Mouse (Mus musculus) retina, postnatal 1 day (tissue): Measurements from ENCODE around the gene Zfp790.

Source experiments
- DNase-seq: peaks from one replicate; pipeline ENCODE4 v3.0.0-alpha.2; 2012

The Zfp790 gene

DNA sequence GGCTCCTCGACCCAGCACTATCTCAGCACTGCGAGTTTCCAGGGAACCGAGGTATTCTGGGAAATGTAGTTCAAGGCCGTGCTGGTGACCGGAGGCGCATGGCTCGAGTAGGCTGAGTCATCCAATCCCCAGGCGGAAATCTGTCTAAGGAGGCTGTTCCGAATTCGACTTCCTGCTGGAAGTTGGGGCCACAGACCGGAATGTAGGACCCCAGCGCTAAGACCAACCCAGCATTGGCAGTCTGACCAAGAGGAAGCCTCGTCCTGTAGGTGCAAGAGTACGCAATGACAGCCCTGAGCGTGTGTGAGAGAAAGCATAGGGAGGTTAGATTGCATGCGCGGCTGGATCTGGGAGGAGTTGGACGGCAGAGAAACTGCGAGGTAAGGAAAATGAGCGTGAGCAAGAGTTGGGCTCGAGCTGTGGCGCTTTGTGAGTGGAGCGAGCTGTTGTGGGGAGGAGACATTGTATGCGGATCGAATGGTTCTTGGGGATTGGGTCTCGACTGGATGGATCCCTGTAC lies at the start of gene Zfp790:
Gene Zfp790 (plus strand): TSS at position 205 of the 520 bp plus-strand sequence.
- peak; percentile 97 for DNase-seq

- DNase-seq = peak; percentile 92
Observed at GRCm38 (mm10) chr7:29767058-29767686, 48.7 kb upstream of the Zfp790 start.

DNA sequence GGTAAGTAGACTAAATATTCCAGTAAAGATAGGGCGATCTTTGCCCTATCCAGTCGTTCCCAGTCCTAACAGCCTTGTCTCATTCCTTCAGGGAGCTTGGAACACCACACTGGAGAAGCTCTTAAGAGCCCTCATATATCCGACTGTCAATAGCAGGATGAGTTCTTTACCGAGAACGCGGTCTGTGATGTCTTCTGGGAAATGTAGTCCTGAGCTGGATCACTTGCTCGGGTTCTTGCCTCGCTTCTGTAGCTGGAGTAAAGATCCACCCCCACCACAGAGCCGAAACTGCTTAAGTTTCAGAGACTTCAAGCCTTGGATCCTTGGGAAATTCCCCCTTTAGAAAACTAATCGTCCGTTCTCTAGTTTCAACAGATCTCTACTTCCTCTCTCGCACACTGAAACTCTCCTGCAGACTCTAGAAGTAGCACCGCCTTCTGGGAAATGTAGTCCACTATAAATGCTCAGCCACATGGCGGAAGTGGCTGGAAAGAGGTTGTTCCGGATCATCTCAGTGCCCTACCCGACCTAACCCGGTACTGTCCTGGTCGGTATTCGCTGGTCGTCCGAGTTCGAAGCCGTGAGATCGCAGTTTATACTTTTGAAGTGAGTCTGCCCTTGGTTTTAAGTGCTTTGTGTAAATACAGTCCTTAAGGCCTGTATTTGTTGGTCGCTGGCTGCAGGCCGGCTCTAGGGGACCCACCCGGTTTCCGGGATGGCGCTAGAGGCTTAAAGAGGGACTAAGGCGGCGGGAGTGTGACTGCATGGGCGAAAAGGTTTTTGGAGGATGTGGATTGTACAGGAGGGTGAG lies 47.6 kb upstream of the Zfp790 start, which contains the start of gene Zfp84:
Gene Zfp84 (plus strand): TSS at position 463 of the 811 bp plus-strand sequence.
- peak; percentile 98 for DNase-seq

DNA sequence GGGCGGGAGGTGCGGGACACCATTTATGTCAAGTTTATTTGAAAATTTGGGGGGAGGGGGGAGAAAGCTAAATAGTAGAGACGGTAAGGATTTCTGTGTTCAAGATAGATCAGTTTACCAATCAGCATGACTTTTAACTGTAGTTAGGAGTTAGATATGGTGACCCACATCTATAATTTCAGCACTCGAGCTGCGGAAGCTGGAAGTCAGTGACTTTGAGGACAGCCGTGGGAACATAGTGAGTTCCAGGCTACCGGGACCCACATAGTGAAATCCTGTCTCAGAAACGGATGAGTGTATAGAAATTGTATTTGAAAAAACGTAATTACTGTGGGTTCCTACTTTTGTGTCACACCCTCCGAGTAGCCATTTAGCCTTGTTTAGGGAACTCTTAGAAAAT lies 46.9 kb upstream of the Zfp790 start:
- no peak for DNase-seq

DNA sequence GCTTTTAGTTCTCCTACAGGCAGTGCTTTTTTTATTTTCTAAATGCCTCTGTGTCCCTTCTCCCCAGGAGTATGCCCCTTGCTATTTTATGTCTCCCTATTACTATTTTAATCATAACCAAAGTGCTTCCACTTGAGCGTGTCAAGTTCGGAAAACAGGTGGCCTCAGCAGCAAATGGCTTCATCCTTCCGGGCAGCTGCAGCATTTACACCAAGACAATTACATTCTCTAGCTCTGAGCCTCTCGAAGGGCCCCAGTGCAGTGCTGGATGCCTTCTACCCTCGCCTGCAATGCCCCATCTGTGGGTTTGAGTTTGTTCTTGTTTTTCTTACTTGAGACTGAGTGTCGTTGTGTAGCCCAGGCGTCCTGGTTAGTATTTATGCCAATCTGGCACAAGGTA lies 42.4 kb upstream of the Zfp790 start:
- DNase-seq = no peak

DNA sequence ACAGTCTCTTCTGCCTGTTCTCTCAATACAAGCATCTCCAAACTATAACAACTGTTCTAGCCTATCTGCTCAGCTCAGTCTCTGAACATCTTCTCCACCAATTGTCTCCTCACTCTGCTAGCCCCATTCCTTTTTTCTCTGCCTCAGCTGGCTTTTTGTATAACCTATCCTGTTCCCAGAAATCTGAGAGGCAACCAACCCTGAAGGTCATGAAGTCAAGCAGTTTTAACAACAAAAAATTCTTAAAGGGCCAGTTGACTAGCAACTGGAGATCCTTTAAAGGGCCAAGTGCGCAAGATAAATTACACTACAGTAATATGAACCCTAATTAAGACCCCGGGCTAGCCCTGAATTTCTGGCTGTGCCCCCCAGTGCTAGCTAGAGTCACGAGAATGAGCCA lies 41.5 kb upstream of the Zfp790 start:
- no peak for DNase-seq

DNA sequence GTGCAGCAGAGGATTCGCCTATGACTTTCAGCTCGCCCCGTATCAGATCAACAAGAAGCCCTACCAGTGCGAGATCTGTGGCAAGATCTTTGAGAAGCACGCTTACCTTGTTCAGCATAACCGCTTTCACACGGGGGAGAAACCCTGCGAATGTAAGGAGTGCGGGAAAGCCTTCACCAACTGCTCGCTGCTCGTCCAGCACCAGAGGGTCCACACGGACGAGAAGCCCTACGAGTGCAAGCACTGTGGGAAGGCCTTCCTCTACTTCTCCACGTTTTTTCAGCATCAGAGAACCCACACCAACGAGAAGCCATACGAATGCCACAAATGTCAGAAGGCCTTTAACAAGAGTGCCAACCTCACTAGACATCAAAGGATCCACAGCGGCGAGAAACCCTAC lies 39.3 kb upstream of the Zfp790 start:
- no peak for DNase-seq

DNA sequence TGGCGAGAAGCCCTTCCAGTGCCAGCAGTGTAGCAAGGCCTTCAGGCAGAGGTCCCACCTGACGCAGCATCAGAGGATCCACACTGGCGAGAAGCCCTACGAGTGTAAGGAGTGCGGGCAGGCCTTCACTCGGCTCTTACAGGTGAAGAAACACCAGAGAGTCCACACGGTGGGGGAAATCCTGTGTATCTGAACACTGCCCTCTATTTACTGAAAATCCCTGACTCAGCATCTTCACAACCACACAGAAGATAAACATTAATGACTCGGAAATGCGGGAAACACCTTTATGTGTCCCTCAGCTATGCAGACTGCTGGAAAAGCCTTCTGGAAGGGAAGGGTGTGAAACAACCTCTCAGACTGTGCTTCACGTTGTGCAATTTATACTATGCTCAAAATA lies 38.5 kb upstream of the Zfp790 start:
- DNase-seq = no peak

DNA sequence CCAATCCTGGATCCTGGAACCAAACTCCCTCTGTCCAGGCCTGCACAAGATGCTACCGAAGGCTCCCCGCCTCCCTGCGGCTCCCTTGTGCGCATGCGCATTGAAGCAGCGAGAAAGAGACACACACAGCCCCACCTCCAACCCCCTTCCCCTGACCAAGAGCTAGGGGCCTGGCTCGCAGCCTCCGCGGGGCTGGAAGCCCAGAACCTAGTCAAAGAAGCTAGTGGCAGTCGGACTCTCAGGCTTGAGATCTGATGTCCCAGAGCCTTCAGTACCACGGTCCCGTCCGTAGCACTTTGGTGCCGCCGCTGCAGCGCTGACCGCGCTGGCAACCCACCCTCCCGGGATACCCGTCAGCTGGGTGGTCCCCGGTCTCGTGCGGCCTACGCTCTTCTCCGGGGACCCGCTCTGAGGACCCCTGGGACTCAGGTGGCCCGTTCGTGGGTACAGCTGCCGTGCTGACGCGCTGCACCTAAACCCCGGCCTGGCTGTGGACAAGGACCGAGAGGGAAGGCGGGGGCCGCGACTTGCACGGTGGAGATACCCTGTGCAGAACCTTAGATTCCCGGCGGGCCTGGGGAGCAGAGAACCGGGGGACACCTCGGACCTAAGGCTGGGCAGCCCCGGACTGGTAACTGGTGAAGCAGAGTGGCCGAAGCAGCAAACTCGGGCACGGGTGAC lies 31.9 kb upstream of the Zfp790 start, which contains the start of gene Zfp30:
Gene Zfp30 (plus strand): TSS at position 128 of the 681 bp plus-strand sequence.
- peak; percentile 97 for DNase-seq

- no peak for DNase-seq
Observed at GRCm38 (mm10) chr7:29785023-29785422, 30.9 kb upstream of the Zfp790 start.

DNA sequence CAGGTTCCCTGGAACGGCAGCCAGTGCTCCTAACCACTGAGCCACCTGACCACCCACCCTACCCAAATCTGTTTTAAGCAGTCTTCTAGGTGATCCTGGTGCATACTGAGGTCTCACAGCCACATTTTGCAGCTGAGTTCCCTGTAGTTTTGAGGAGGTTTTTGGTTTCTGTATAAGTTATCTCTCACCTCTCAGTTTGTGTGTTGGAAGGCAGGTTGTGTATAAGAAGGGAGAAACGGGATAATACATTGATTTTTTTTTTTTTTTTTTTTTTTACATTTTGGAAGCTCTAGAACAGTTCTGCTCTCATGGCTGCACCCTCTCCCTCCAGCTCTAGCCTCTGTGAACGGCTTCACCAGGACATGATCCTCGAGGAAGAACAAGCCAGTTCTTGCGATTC lies 30.0 kb upstream of the Zfp790 start:
- no peak for DNase-seq

DNA sequence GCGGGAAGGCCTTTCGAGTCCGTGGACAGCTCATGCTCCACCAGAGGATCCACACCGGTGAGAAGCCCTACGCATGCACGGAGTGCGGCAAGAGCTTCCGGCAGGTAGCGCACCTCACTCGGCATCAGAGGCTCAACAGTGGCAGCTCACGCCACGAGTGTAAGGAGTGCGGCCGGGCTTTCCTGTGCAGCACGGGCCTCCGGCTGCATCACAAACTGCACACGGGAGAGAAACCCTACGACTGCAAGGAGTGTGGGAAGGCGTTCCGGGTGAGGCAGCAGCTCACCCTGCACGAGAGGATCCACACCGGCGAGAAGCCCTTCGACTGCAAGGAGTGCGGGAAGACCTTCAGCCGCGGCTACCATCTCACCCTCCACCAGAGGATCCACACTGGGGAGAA lies 23.0 kb upstream of the Zfp790 start:
- DNase-seq = no peak

DNA sequence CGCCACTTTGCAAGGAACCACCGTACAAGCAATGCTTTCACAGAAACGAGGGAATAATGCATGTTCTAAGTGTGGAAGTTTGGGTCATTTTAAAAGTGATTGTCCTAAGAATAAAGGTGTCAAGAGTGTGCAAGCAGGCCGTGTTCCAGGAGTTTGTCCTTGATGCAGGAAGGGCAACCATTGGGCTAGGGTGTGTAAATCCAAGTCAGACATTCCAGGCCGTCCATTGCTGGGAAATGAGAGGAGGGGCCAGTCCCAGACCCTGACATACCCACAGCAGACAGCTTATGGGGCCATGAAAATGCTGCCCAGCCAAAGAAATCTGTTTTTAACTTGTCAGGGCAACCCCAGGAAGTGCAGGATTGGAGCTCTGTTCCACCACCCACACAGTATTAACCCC lies 8.9 kb upstream of the Zfp790 start:
- no peak for DNase-seq

- DNase-seq = no peak
Observed at GRCm38 (mm10) chr7:29812244-29812643, 3.7 kb upstream of the Zfp790 start.

GRCm38 (mm10) chr7:29814381-29814780 lies 1.5 kb upstream of the Zfp790 start:
- no peak for DNase-seq

GRCm38 (mm10) chr7:29815061-29815784 lies 691 bp upstream of the Zfp790 start:
- DNase-seq = no peak

- peak; percentile 95 for DNase-seq
Observed at GRCm38 (mm10) chr7:29818619-29819254, 2.8 kb downstream of the Zfp790 start.

- no peak for DNase-seq
Observed at GRCm38 (mm10) chr7:29828001-29828400, 12.1 kb downstream of the Zfp790 start.

- no peak for DNase-seq
Observed at GRCm38 (mm10) chr7:29829804-29830203, 13.9 kb downstream of the Zfp790 start.

GRCm38 (mm10) chr7:29836816-29837215 lies 20.9 kb downstream of the Zfp790 start:
- peak; percentile 6 for DNase-seq

DNA sequence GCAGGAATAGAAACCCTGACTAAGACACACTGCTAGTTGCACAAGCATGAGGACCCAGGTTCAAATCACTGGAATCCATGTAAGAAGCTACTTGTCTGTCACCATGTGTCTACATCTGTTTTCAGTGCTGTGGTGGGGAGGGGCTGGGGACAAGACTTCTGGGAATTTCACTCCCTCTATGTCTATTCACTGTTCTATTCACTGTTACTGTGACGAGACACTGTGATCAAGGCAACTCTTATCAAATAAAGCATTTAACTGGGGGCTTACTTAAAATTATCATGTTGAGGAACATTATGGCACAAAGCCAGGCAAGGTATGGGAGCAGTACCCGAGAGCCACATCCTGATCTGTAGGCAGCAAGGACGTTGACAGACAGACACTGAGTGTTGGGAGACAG lies 23.3 kb downstream of the Zfp790 start:
- no peak for DNase-seq

GRCm38 (mm10) chr7:29842105-29842504 lies 26.2 kb downstream of the Zfp790 start:
- DNase-seq = no peak
